31 mouse cellular contexts compared by ENCODE assay signal in genomic region chr19:11520146-11520545, GRCm38 (mm10). TPM values are rescaled to one million over a fixed set of nuclear protein-coding genes. Genes with fewer than 3 reads are reported as not detected.
DNase-seq lines count a peak whose midpoint lies in the region; ATAC-seq and TF ChIP-seq lines count a peak whose summit lies in the region.
"Had no signal": no experiment of that assay in that cellular context is flagged by ENCODE, and none has a peak within 500 bp of the region (broad histone marks: within the 10 kb centered on the region; RNA-seq: fewer than 3 reads in every experiment).

No protein-coding gene starts in this region.

- peak; percentile 44 for DNase-seq in CD4-positive, CD25-positive, alpha-beta regulatory T cell, adult 2 months (ENCODE audit: low read depth, low spot score)
- peak; percentile 23 for DNase-seq in thymus, postnatal 14 days
- no peak for DNase-seq in thymus, adult 18-20 months
- DNase-seq in naive thymus-derived CD4-positive, alpha-beta T cell, adult 2 months (ENCODE audit: low read depth) = peak; percentile 54
- DNase-seq in layer of hippocampus, adult 11-12 months (ENCODE audit: low spot score) = no peak
- no peak for DNase-seq in adrenal gland, postnatal 4 days (ENCODE audit: low spot score in 2 of 2)
- DNase-seq: adrenal gland, adult 8-10 months; adrenal gland, postnatal 14 days; adrenal gland, postnatal 36 days; B cell, adult 2 months; cerebellum, adult 11-12 months; cerebellum, adult 8-10 months; cerebellum, adult 9-11 months; cerebellum, postnatal 14 days; cerebellum, postnatal 36 days; embryo, embryonic 11 days had no signal

- no peaks in the 10 kb centered on the region; the same call in 1 of the 2 replicates for H3K4me1 ChIP-seq in bone marrow, adult 2 months (ENCODE audit: control insufficient read depth, insufficient read depth, low read length)
- H3K4me1 ChIP-seq: embryonic facial prominence, embryonic 13.5 days; embryonic facial prominence, embryonic 15.5 days; forebrain, embryonic 10.5 days; forebrain, embryonic 12.5 days had no signal

- no peak for TF ChIP-seq POLR2A in bone marrow, adult 2 months (IDR thresholded peaks at IDR 0.05; ENCODE audit: borderline replicate concordance, control insufficient read depth, low read depth, low read length)

- TF ChIP-seq CTCF in bone marrow, adult 2 months (IDR thresholded peaks at IDR 0.05; ENCODE audit: control insufficient read depth, insufficient read depth, low read length) = no peak

- peak overlapping the region; percentile 16 for H3K4me3 ChIP-seq in bone marrow, adult 2 months (replicated peaks; ENCODE audit: control insufficient read depth, low read depth, low read length)
- H3K4me3 ChIP-seq: embryonic facial prominence, embryonic 13.5 days; embryonic facial prominence, embryonic 15.5 days; erythroblast, embryonic 14.5 days; forebrain, embryonic 10.5 days; forebrain, embryonic 12.5 days had no signal

- 87% methylated on average over 3 of the region's 3 CpGs for WGBS in bone marrow, adult 2 months

- ATAC-seq in CD4-positive, CD25-positive, alpha-beta regulatory T cell, adult 4 months = no peak
- ATAC-seq: activated CD4-positive, CD25-positive, alpha-beta regulatory T cell, adult 4 months; forebrain, embryonic 14.5 days; forebrain, embryonic 16.5 days had no signal

- H3K27ac ChIP-seq in bone marrow, adult 2 months (ENCODE audit: control insufficient read depth, insufficient read depth, low read depth, low read length, poor library complexity) = no peak overlapping the region
- H3K27ac ChIP-seq: embryonic facial prominence, embryonic 13.5 days; embryonic facial prominence, embryonic 15.5 days; forebrain, embryonic 10.5 days; forebrain, embryonic 12.5 days had no signal

RNA-seq across cellular contexts. Expression of gene Ms4a6b, which starts 3.8 kb away (rescaled TPM):
- polyA plus RNA-seq in CD4-positive, CD25-positive, alpha-beta regulatory T cell, adult 4 months (2017; shearing (Covaris generic)) = 1,000 to 10,000 TPM; 1,239 to 1,299 TPM
- polyA plus RNA-seq in bone marrow, adult 2 months (2011; ENCODE audit: insufficient read depth, insufficient read length, low replicate concordance, missing spikeins) = 6.0 and 15.7 TPM in 2 replicates
- 1 to 10 TPM; 4.4 to 5.5 TPM for total RNA-seq in adrenal gland, postnatal 4 days (2021)
- total RNA-seq: ES-E14, MEL had no signal
- polyA plus RNA-seq: erythroblast, embryonic 14.5 days had no signal

RNA-seq across cellular contexts. Expression of gene Ms4a4d, which starts 16.5 kb away (rescaled TPM):
- 1 to 10 TPM; 3.9 to 6.3 TPM for polyA plus RNA-seq in CD4-positive, CD25-positive, alpha-beta regulatory T cell, adult 4 months (2017; shearing (Covaris generic))
- polyA plus RNA-seq in bone marrow, adult 2 months (2011; ENCODE audit: insufficient read depth, insufficient read length, low replicate concordance, missing spikeins) = 2.0 and 2.8 TPM in 2 replicates
- total RNA-seq in adrenal gland, postnatal 4 days (2021) = under 1 TPM; 0.39 to 0.68 TPM
- total RNA-seq: common myeloid progenitor, adult 5-6 weeks; MEL had no signal
- polyA plus RNA-seq: erythroblast, embryonic 14.5 days; forebrain, embryonic 12.5 days; forebrain, embryonic 14.5 days; forebrain, embryonic 16.5 days; frontal cortex, adult 2 months had no signal

RNA-seq across cellular contexts. Expression of gene Gm8369, which starts 34.4 kb away (rescaled TPM):
- polyA plus RNA-seq in CD4-positive, CD25-positive, alpha-beta regulatory T cell, adult 4 months (2017; shearing (Covaris generic)) = 100 to 1,000 TPM; 420 to 532 TPM
- 2.4 and 11.9 TPM in 2 replicates for polyA plus RNA-seq in bone marrow, adult 2 months (2011; ENCODE audit: insufficient read depth, insufficient read length, low replicate concordance, missing spikeins)
- total RNA-seq in adrenal gland, postnatal 4 days (2021) = not detected
- total RNA-seq: ES-E14, MEL had no signal
- polyA plus RNA-seq: embryonic facial prominence, embryonic 11.5 days; embryonic facial prominence, embryonic 13.5 days; erythroblast, embryonic 14.5 days; forebrain, embryonic 10.5 days; forebrain, embryonic 12.5 days; forebrain, embryonic 14.5 days; forebrain, embryonic 16.5 days had no signal

RNA-seq across cellular contexts. Expression of gene Ms4a6c, which starts 51.0 kb away (rescaled TPM):
- 10 to 100 TPM; 13.4 to 20.1 TPM for polyA plus RNA-seq in CD4-positive, CD25-positive, alpha-beta regulatory T cell, adult 4 months (2017; shearing (Covaris generic))
- 9.2 and 36.3 TPM in 2 replicates for polyA plus RNA-seq in bone marrow, adult 2 months (2011; ENCODE audit: insufficient read depth, insufficient read length, low replicate concordance, missing spikeins)
- total RNA-seq in adrenal gland, postnatal 4 days (2021) = 10 to 100 TPM; 10.2 to 10.3 TPM
- total RNA-seq: ES-E14, MEL had no signal
- polyA plus RNA-seq: erythroblast, embryonic 14.5 days had no signal

Comparison
In these comparisons a context has a peak if more than half of its experiments do, and no peak if none do; other contexts are left out.
1. DNase-seq: peak in CD4-positive, CD25-positive, alpha-beta regulatory T cell, adult 2 months (single experiment), thymus, postnatal 14 days (single experiment) and naive thymus-derived CD4-positive, alpha-beta T cell, adult 2 months (single experiment); none in thymus, adult 18-20 months (0 of 2), layer of hippocampus, adult 11-12 months (single experiment) and adrenal gland, postnatal 4 days (0 of 2).
2. RNA of gene Ms4a6b, which starts 3.8 kb away (polyA plus RNA-seq): 1,239 to 1,299 TPM in CD4-positive, CD25-positive, alpha-beta regulatory T cell, adult 4 months; 6.0 to 15.7 TPM in bone marrow, adult 2 months; every median in the first group is over 10 times any median in the second.
3. RNA of gene Gm8369, which starts 34.4 kb away (polyA plus RNA-seq): 420 to 532 TPM in CD4-positive, CD25-positive, alpha-beta regulatory T cell, adult 4 months; 2.4 to 11.9 TPM in bone marrow, adult 2 months; every median in the first group is over 10 times any median in the second.